Mouse (Mus musculus) E14TG2a.4 (cell line): ENCODE measurements around the gene Plk5.

ENCODE experiments used
- CTCF ChIP-seq: conservative IDR thresholded peaks from 2 replicates; pipeline ENCODE4 v1.5.1; 2014; ENCODE audit warnings: low read length
- NANOG ChIP-seq: IDR thresholded peaks from 2 replicates; pipeline ENCODE4 v1.6.1; 2014; ENCODE audit warnings: borderline replicate concordance, low read length, mixed read lengths

DNA sequence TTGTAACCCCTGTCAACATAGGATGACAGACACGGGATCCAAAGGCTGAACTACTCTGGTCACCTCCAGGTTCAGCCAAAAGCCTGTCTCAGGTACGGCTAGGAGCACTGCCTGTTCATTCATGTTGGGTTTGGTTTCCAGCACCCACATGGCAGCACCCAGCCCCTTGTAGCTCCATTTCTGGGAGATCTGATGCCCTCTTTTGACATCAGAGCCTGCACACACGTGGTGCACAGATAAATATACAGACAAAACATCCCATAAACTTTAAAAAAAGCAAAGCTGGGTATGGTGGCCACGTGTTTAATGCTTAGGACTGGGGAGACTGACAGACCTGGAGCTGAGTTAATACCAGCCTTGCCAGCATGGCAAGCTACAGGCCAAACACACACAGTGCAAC lies 51.7 kb downstream of the Plk5 start:
- TF ChIP-seq CTCF = no peak
- TF ChIP-seq NANOG = no peak
